Mouse (Mus musculus) embryonic facial prominence, embryonic 15.5 days (tissue): Measurements from ENCODE around the gene E130308A19Rik. TPM values are rescaled to one million over a fixed set of nuclear protein-coding genes. Genes with fewer than 3 reads are reported as not detected.

Source experiments
- ATAC-seq: fragments of 200-750 bp; cut with Nextera tagmentation; 2 replicates; pipeline ENCODE4 v1.8.0; 2017; ENCODE audit warnings: low read depth, moderate TSS enrichment; ENCODE audit not compliant: insufficient number of reproducible peaks, low FRiP score, low TSS enrichment
- H3K27ac ChIP-seq: fragments of 300-500 bp; sonication (generic); replicated peaks from 2 replicates; pipeline ENCODE4 v1.5.1; 2015; ENCODE audit warnings: mild to moderate bottlenecking, inconsistent platforms
- H3K27me3 ChIP-seq: fragments of 300-500 bp; sonication (generic); 2 replicates; pipeline ENCODE4 v1.6.1; 2015; ENCODE audit warnings: inconsistent platforms
- H3K36me3 ChIP-seq: fragments of 300-500 bp; sonication (generic); 2 replicates; pipeline ENCODE4 v1.6.1; 2015; ENCODE audit warnings: mild to moderate bottlenecking, inconsistent platforms
- H3K4me1 ChIP-seq: fragments of 300-500 bp; sonication (generic); 2 replicates; pipeline ENCODE4 v1.6.1; 2015; ENCODE audit warnings: inconsistent platforms
- H3K4me2 ChIP-seq: fragments of 300-500 bp; sonication (generic); replicated peaks from 2 replicates; pipeline ENCODE4 v1.6.1; 2015; ENCODE audit warnings: mild to moderate bottlenecking, inconsistent platforms
- H3K4me3 ChIP-seq: fragments of 300-500 bp; sonication (generic); replicated peaks from 2 replicates; pipeline ENCODE4 v1.5.1; 2015; ENCODE audit warnings: mild to moderate bottlenecking, inconsistent platforms
- H3K9ac ChIP-seq: fragments of 300-500 bp; sonication (generic); 2 replicates; pipeline ENCODE4 v1.6.1; 2015; ENCODE audit warnings: inconsistent platforms
- H3K9me3 ChIP-seq: fragments of 300-500 bp; sonication (generic); replicated peaks from 2 replicates; pipeline ENCODE4 v1.6.1; 2016; ENCODE audit warnings: inconsistent platforms
- WGBS: fragments of 180-500 bp; shearing (Covaris S2); methylation state at CpG from one replicate; pipeline ENCODE4 v1.1.7; 2015; 5-methylcytosine and 5-hydroxymethylcytosine counted together
- polyA plus RNA-seq: library from polyadenylated mRNA; unstranded; fragments of >200 nt; fragmentation: Nextera tagmentation; extraction: Ambion mirVana; gene quantifications from 2 replicates; pipeline ENCODE4 v1.2.1, GENCODE M21; 2015

The E130308A19Rik gene
- polyA plus RNA-seq, 1 experiment from 2014 or later = 18.7 TPM

- 71% methylated on average over 7 of the region's 7 CpGs for WGBS
- Histone ChIP-seq H3K4me1 (no peaks in the 10 kb centered on the region), H3K9me3 (no peaks in the 10 kb centered on the region), H3K4me3 (no peak overlapping the region), H3K27ac (no peak overlapping the region), H3K36me3 (no peaks in the 10 kb centered on the region), H3K9ac (no peak overlapping the region), H3K27me3 (no peaks in the 10 kb centered on the region), H3K4me2 (no peak overlapping the region)
- no peak for ATAC-seq
These were observed 88.9 kb downstream of the E130308A19Rik start for GRCm38 (mm10) chr4:59714926-59715325.

GRCm38 (mm10) chr4:59715531-59715930 is 89.5 kb downstream of the E130308A19Rik start:
- WGBS = 75% methylated on average over 3 of the region's 3 CpGs
- no peaks in the 10 kb centered on the region for H3K27me3 ChIP-seq
- no peak overlapping the region for H3K27ac ChIP-seq
- H3K36me3 ChIP-seq = peaks cover 3% of the 10 kb centered on the region; the same call in 1 of the 2 replicates
- H3K9me3 ChIP-seq = no peaks in the 10 kb centered on the region
- H3K4me2 ChIP-seq = no peak overlapping the region
- H3K4me3 ChIP-seq = no peak overlapping the region
- ATAC-seq = no peak
- H3K9ac ChIP-seq = no peak overlapping the region
- H3K4me1 ChIP-seq = no peaks in the 10 kb centered on the region

GRCm38 (mm10) chr4:59717349-59717748 is 91.3 kb downstream of the E130308A19Rik start:
- Histone ChIP-seq H3K9me3 (no peaks in the 10 kb centered on the region), H3K4me2 (no peak overlapping the region), H3K27me3 (no peaks in the 10 kb centered on the region), H3K4me1 (no peaks in the 10 kb centered on the region), H3K36me3 (peaks cover 3% of the 10 kb centered on the region; the same call in 1 of the 2 replicates), H3K27ac (no peak overlapping the region), H3K9ac (no peak overlapping the region), H3K4me3 (no peak overlapping the region)
- ATAC-seq = no peak
- WGBS = 82% methylated on average over 4 of the region's 4 CpGs

GRCm38 (mm10) chr4:59718542-59718941 is 92.5 kb downstream of the E130308A19Rik start:
- WGBS = 86% methylated on average over 8 of the region's 8 CpGs
- H3K36me3 ChIP-seq = peaks cover 3% of the 10 kb centered on the region; the same call in 1 of the 2 replicates
- ATAC-seq = no peak
- no peaks in the 10 kb centered on the region for H3K4me1 ChIP-seq
- no peaks in the 10 kb centered on the region for H3K9me3 ChIP-seq
- H3K4me3 ChIP-seq = no peak overlapping the region
- no peak overlapping the region for H3K4me2 ChIP-seq
- H3K27ac ChIP-seq = no peak overlapping the region
- H3K9ac ChIP-seq = no peak overlapping the region
- no peaks in the 10 kb centered on the region for H3K27me3 ChIP-seq

GRCm38 (mm10) chr4:59719481-59720355 is 93.7 kb downstream of the E130308A19Rik start:
- Histone ChIP-seq H3K27ac (no peak overlapping the region), H3K4me3 (no peak overlapping the region), H3K9ac (no peak overlapping the region), H3K4me2 (no peak overlapping the region), H3K9me3 (no peaks in the 10 kb centered on the region), H3K4me1 (no peaks in the 10 kb centered on the region), H3K36me3 (peaks cover 3% of the 10 kb centered on the region; the same call in 1 of the 2 replicates), H3K27me3 (no peaks in the 10 kb centered on the region)
- no peak for ATAC-seq
- 86% methylated on average over 32 of the region's 32 CpGs for WGBS

- no peaks in the 10 kb centered on the region for H3K9me3 ChIP-seq
- WGBS = 60% methylated on average over 3 of the region's 3 CpGs
- no peak for ATAC-seq
These were observed 95.8 kb downstream of the E130308A19Rik start for GRCm38 (mm10) chr4:59721811-59722210.

GRCm38 (mm10) chr4:59725579-59725978 is 99.6 kb downstream of the E130308A19Rik start:
- Histone ChIP-seq H3K4me2 (no peak overlapping the region), H3K4me1 (no peaks in the 10 kb centered on the region), H3K27ac (no peak overlapping the region), H3K36me3 (no peaks in the 10 kb centered on the region), H3K27me3 (no peaks in the 10 kb centered on the region), H3K9ac (no peak overlapping the region), H3K9me3 (no peaks in the 10 kb centered on the region), H3K4me3 (no peak overlapping the region)
- ATAC-seq = no peak
- WGBS = 88% methylated on average over 4 of the region's 4 CpGs

More at GRCm38 (mm10) chr4:59721811-59722210, 95.8 kb downstream of the E130308A19Rik start:
- H3K27me3 ChIP-seq = no peaks in the 10 kb centered on the region
- H3K4me3 ChIP-seq = no peak overlapping the region
- H3K4me1 ChIP-seq = no peaks in the 10 kb centered on the region
- peaks cover 3% of the 10 kb centered on the region; the same call in 1 of the 2 replicates for H3K36me3 ChIP-seq
- no peak overlapping the region for H3K27ac ChIP-seq
- no peak overlapping the region for H3K4me2 ChIP-seq
- no peak overlapping the region for H3K9ac ChIP-seq

GRCm38 (mm10) chr4:59726501-59726900 is 100.5 kb downstream of the E130308A19Rik start:
- Histone ChIP-seq H3K36me3 (no peaks in the 10 kb centered on the region), H3K27me3 (no peaks in the 10 kb centered on the region), H3K4me2 (no peak overlapping the region), H3K9me3 (no peaks in the 10 kb centered on the region), H3K9ac (no peak overlapping the region), H3K27ac (no peak overlapping the region), H3K4me1 (no peaks in the 10 kb centered on the region), H3K4me3 (no peak overlapping the region)
- 87% methylated on average over 12 of the region's 12 CpGs for WGBS
- ATAC-seq = no peak

GRCm38 (mm10) chr4:59727187-59727877 is 101.3 kb downstream of the E130308A19Rik start:
- Histone ChIP-seq H3K4me3 (no peak overlapping the region), H3K9ac (no peak overlapping the region), H3K9me3 (no peaks in the 10 kb centered on the region), H3K4me2 (no peak overlapping the region), H3K4me1 (no peaks in the 10 kb centered on the region), H3K27ac (no peak overlapping the region), H3K27me3 (no peaks in the 10 kb centered on the region), H3K36me3 (no peaks in the 10 kb centered on the region)
- no peak for ATAC-seq
- 63% methylated on average over 5 of the region's 5 CpGs for WGBS

- Histone ChIP-seq H3K9ac (no peak overlapping the region), H3K4me1 (no peaks in the 10 kb centered on the region), H3K4me3 (no peak overlapping the region), H3K4me2 (no peak overlapping the region), H3K27ac (no peak overlapping the region), H3K9me3 (no peaks in the 10 kb centered on the region), H3K36me3 (no peaks in the 10 kb centered on the region), H3K27me3 (no peaks in the 10 kb centered on the region)
- 79% methylated on average over 9 of the region's 9 CpGs for WGBS
- no peak for ATAC-seq
These were observed 101.9 kb downstream of the E130308A19Rik start for GRCm38 (mm10) chr4:59727878-59728261.

- no peak for ATAC-seq
- H3K36me3 ChIP-seq = no peaks in the 10 kb centered on the region
- no peaks in the 10 kb centered on the region for H3K9me3 ChIP-seq
- H3K4me1 ChIP-seq = no peaks in the 10 kb centered on the region
- no peak overlapping the region for H3K4me2 ChIP-seq
- no peak overlapping the region for H3K9ac ChIP-seq
- H3K27ac ChIP-seq = no peak overlapping the region
- no peak overlapping the region for H3K4me3 ChIP-seq
- H3K27me3 ChIP-seq = no peaks in the 10 kb centered on the region
- 72% methylated on average over 2 of the region's 2 CpGs for WGBS
These were observed 102.8 kb downstream of the E130308A19Rik start for GRCm38 (mm10) chr4:59728839-59729238.
